Mouse (Mus musculus) liver, embryonic 15.5 days (tissue): ENCODE measurements at regions not wholly inside any gene's neighbourhood (a gene's known extent, or its start where the extent isn't known, plus 50 kb on each side); places are given as distances from the start of the nearest gene placed in this dataset.

Experiments used
- ATAC-seq: fragments of 200-750 bp; cut with Nextera tagmentation; 2 replicates; pipeline ENCODE4 v1.8.0; 2017; ENCODE audit warnings: moderate number of reproducible peaks, mild to moderate bottlenecking, moderate library complexity; ENCODE audit not compliant: insufficient read depth
- H3K27ac ChIP-seq: fragments of 300-500 bp; sonication (generic); replicated peaks from 2 replicates; pipeline ENCODE4 v1.5.1; 2015; ENCODE audit warnings: mild to moderate bottlenecking, inconsistent platforms
- H3K27me3 ChIP-seq: fragments of 300-500 bp; sonication (generic); 2 replicates; pipeline ENCODE4 v1.6.1; 2015; ENCODE audit warnings: mild to moderate bottlenecking, inconsistent platforms
- H3K36me3 ChIP-seq: fragments of 300-500 bp; sonication (generic); replicated peaks from 2 replicates; pipeline ENCODE4 v1.6.1; 2015; ENCODE audit warnings: moderate library complexity, mild to moderate bottlenecking, inconsistent platforms
- H3K4me1 ChIP-seq: fragments of 300-500 bp; sonication (generic); replicated peaks from 2 replicates; pipeline ENCODE4 v1.6.1; 2015; ENCODE audit warnings: inconsistent platforms
- H3K4me2 ChIP-seq: fragments of 300-500 bp; sonication (generic); 2 replicates; pipeline ENCODE4 v1.6.1; 2015; ENCODE audit warnings: moderate library complexity, mild to moderate bottlenecking, inconsistent platforms
- H3K4me3 ChIP-seq: fragments of 300-500 bp; sonication (generic); replicated peaks from 2 replicates; pipeline ENCODE4 v1.5.1; 2015; ENCODE audit warnings: mild to moderate bottlenecking, inconsistent platforms
- H3K9ac ChIP-seq: fragments of 300-500 bp; sonication (generic); 2 replicates; pipeline ENCODE4 v1.6.1; 2015; ENCODE audit warnings: moderate library complexity, mild to moderate bottlenecking, inconsistent platforms
- H3K9me3 ChIP-seq: fragments of 300-500 bp; sonication (generic); replicated peaks from 2 replicates; pipeline ENCODE4 v1.6.1; 2016; ENCODE audit warnings: inconsistent platforms
- WGBS: fragments of 180-500 bp; shearing (Covaris S2); methylation state at CpG from one replicate; pipeline ENCODE4 v1.1.7; 2015; ENCODE audit warnings: mixed read lengths; ENCODE audit not compliant: insufficient replicate concordance; 5-methylcytosine and 5-hydroxymethylcytosine counted together

GRCm38 (mm10) chr4:53962458-53962857, 136.6 kb downstream of the Tmem38b start:
- no peaks in the 10 kb centered on the region for H3K9me3 ChIP-seq
- H3K36me3 ChIP-seq: no peaks in the 10 kb centered on the region
- H3K27me3 ChIP-seq: no peaks in the 10 kb centered on the region
- no peak for ATAC-seq
- H3K4me2 ChIP-seq: no peak overlapping the region
- H3K4me1 ChIP-seq: no peaks in the 10 kb centered on the region
- WGBS: 48% methylated on average over 3 of the region's 3 CpGs
- no peak overlapping the region for H3K9ac ChIP-seq
- H3K4me3 ChIP-seq: no peak overlapping the region
- H3K27ac ChIP-seq: no peak overlapping the region

GRCm38 (mm10) chr4:53970461-53970860, 144.6 kb downstream of the Tmem38b start:
- H3K4me1 ChIP-seq: no peaks in the 10 kb centered on the region
- H3K27me3 ChIP-seq: no peaks in the 10 kb centered on the region
- 0 out of 2 replicates have a peak, but pooled peaks cover 3% of the 10 kb centered on the region for H3K9me3 ChIP-seq
- no peak overlapping the region for H3K27ac ChIP-seq
- H3K4me3 ChIP-seq: no peak overlapping the region
- no peak for ATAC-seq
- H3K4me2 ChIP-seq: no peak overlapping the region
- H3K36me3 ChIP-seq: no peaks in the 10 kb centered on the region
- H3K9ac ChIP-seq: no peak overlapping the region

- no peak overlapping the region for H3K4me3 ChIP-seq
- no peak overlapping the region for H3K4me2 ChIP-seq
- H3K27ac ChIP-seq: no peak overlapping the region
- H3K4me1 ChIP-seq: no peaks in the 10 kb centered on the region
- ATAC-seq: no peak
- H3K9me3 ChIP-seq: 0 out of 2 replicates have a peak, but pooled peaks cover 3% of the 10 kb centered on the region
- no peaks in the 10 kb centered on the region for H3K36me3 ChIP-seq
- no peaks in the 10 kb centered on the region for H3K27me3 ChIP-seq
- no peak overlapping the region for H3K9ac ChIP-seq
- 57% methylated on average over 2 of the region's 2 CpGs for WGBS
These were observed 145.1 kb downstream of the Tmem38b start for GRCm38 (mm10) chr4:53970960-53971359.

- H3K27me3 ChIP-seq: no peaks in the 10 kb centered on the region
- WGBS: 71% methylated on average over 12 of the region's 12 CpGs
- H3K4me3 ChIP-seq: no peak overlapping the region
- H3K36me3 ChIP-seq: no peaks in the 10 kb centered on the region
- no peak overlapping the region for H3K9ac ChIP-seq
- ATAC-seq: no peak
- H3K4me1 ChIP-seq: no peaks in the 10 kb centered on the region
- H3K4me2 ChIP-seq: no peak overlapping the region
- no peak overlapping the region for H3K27ac ChIP-seq
- 0 out of 2 replicates have a peak, but pooled peaks cover under 1% of the 10 kb centered on the region for H3K9me3 ChIP-seq
These were observed 150.3 kb downstream of the Tmem38b start for GRCm38 (mm10) chr4:53976036-53976638.

- Histone ChIP-seq H3K36me3 (no peaks in the 10 kb centered on the region), H3K9me3 (no peaks in the 10 kb centered on the region), H3K4me1 (no peaks in the 10 kb centered on the region), H3K4me2 (no peak overlapping the region), H3K27ac (no peak overlapping the region), H3K9ac (no peak overlapping the region), H3K4me3 (no peak overlapping the region), H3K27me3 (no peaks in the 10 kb centered on the region)
- WGBS: 46% methylated on average over 8 of the region's 8 CpGs
- no peak for ATAC-seq
These were observed 160.9 kb downstream of the Tmem38b start for GRCm38 (mm10) chr4:53986519-53987301.

- Histone ChIP-seq H3K9ac (no peak overlapping the region), H3K4me2 (no peak overlapping the region), H3K27ac (no peak overlapping the region), H3K4me3 (no peak overlapping the region), H3K9me3 (no peaks in the 10 kb centered on the region), H3K36me3 (no peaks in the 10 kb centered on the region), H3K27me3 (no peaks in the 10 kb centered on the region), H3K4me1 (no peaks in the 10 kb centered on the region)
- ATAC-seq: no peak
- 75% methylated on average over 11 of the region's 11 CpGs for WGBS
These were observed 161.7 kb downstream of the Tmem38b start for GRCm38 (mm10) chr4:53987536-53987935.

- H3K4me3 ChIP-seq: no peak overlapping the region
- 48% methylated on average over 12 of the region's 12 CpGs for WGBS
- ATAC-seq: no peak
- no peak overlapping the region for H3K9ac ChIP-seq
- no peaks in the 10 kb centered on the region for H3K36me3 ChIP-seq
- H3K4me1 ChIP-seq: no peaks in the 10 kb centered on the region
- no peak overlapping the region for H3K27ac ChIP-seq
- H3K9me3 ChIP-seq: no peaks in the 10 kb centered on the region
- no peaks in the 10 kb centered on the region for H3K27me3 ChIP-seq
- no peak overlapping the region for H3K4me2 ChIP-seq
These were observed 195.4 kb downstream of the Tmem38b start for GRCm38 (mm10) chr4:54021069-54021829.

GRCm38 (mm10) chr4:54021861-54022385, 196.1 kb downstream of the Tmem38b start:
- H3K9ac ChIP-seq: no peak overlapping the region
- no peak overlapping the region for H3K4me3 ChIP-seq
- no peaks in the 10 kb centered on the region for H3K9me3 ChIP-seq
- H3K27ac ChIP-seq: no peak overlapping the region
- no peaks in the 10 kb centered on the region for H3K27me3 ChIP-seq
- ATAC-seq: no peak
- no peak overlapping the region for H3K4me2 ChIP-seq
- 58% methylated on average over 6 of the region's 6 CpGs for WGBS
- no peaks in the 10 kb centered on the region for H3K36me3 ChIP-seq
- no peaks in the 10 kb centered on the region for H3K4me1 ChIP-seq

GRCm38 (mm10) chr4:54026919-54027318, 201.1 kb downstream of the Tmem38b start:
- Histone ChIP-seq H3K36me3 (no peaks in the 10 kb centered on the region), H3K27me3 (no peaks in the 10 kb centered on the region), H3K27ac (no peak overlapping the region), H3K4me2 (no peak overlapping the region), H3K9me3 (no peaks in the 10 kb centered on the region), H3K4me3 (no peak overlapping the region), H3K4me1 (no peaks in the 10 kb centered on the region), H3K9ac (no peak overlapping the region)
- ATAC-seq: no peak
- WGBS: 62% methylated on average over 3 of the region's 3 CpGs

- no peak overlapping the region for H3K27ac ChIP-seq
- H3K4me3 ChIP-seq: no peak overlapping the region
- no peak for ATAC-seq
- H3K27me3 ChIP-seq: no peaks in the 10 kb centered on the region
- no peak overlapping the region for H3K9ac ChIP-seq
- H3K9me3 ChIP-seq: no peaks in the 10 kb centered on the region
- no peaks in the 10 kb centered on the region for H3K36me3 ChIP-seq
- no peaks in the 10 kb centered on the region for H3K4me1 ChIP-seq
- WGBS: 40% methylated on average over 5 of the region's 5 CpGs
- H3K4me2 ChIP-seq: no peak overlapping the region
These were observed 201.9 kb downstream of the Tmem38b start for GRCm38 (mm10) chr4:54027565-54028237.
